Mouse (Mus musculus): Measurements from ENCODE around the gene Trim37.
A peak's percentile ranks its signal among the peaks of the same experiment; 100 is the strongest.

Gene Trim37

GRCm38 (mm10) chr11:87126824-87127816 lies at the start of gene Trim37:
Trim37 (plus strand) TSS chr11:87127077.
- peak; percentile 90 for DNase-seq

GRCm38 (mm10) chr11:87083712-87084111 lies 43.2 kb upstream of the Trim37 start:
- DNase-seq, result no peak

GRCm38 (mm10) chr11:87085461-87085860 lies 41.4 kb upstream of the Trim37 start:
- no peak for DNase-seq

- DNase-seq, result peak; percentile 89
Measured at GRCm38 (mm10) chr11:87086290-87086984, 40.4 kb upstream of the Trim37 start, which contains the start of gene Smg8. Smg8 (minus strand) TSS chr11:87086774.

GRCm38 (mm10) chr11:87087142-87087541 lies 39.7 kb upstream of the Trim37 start:
- no peak for DNase-seq

- DNase-seq, result no peak
Measured at GRCm38 (mm10) chr11:87108409-87108754, 18.5 kb upstream of the Trim37 start, which contains the start of gene Prr11. Prr11 (minus strand) TSS chr11:87108708.

GRCm38 (mm10) chr11:87108755-87109518 lies 17.9 kb upstream of the Trim37 start, which contains the start of gene Ska2:
Ska2 (plus strand) TSS chr11:87109234.
- peak; percentile 98 for DNase-seq

GRCm38 (mm10) chr11:87109519-87110171 lies 17.2 kb upstream of the Trim37 start:
- peak; percentile 29 for DNase-seq

GRCm38 (mm10) chr11:87110172-87110909 lies 16.5 kb upstream of the Trim37 start:
- no peak for DNase-seq

- no peak for DNase-seq
Measured at GRCm38 (mm10) chr11:87121864-87122263, 5.0 kb upstream of the Trim37 start.

GRCm38 (mm10) chr11:87125562-87125961 lies 1.3 kb upstream of the Trim37 start:
- DNase-seq, result no peak

GRCm38 (mm10) chr11:87126281-87126823 lies 525 bp upstream of the Trim37 start:
- DNase-seq, result no peak

- no peak for DNase-seq
Measured at GRCm38 (mm10) chr11:87136233-87136632, 9.4 kb downstream of the Trim37 start.

- DNase-seq, result no peak
Measured at GRCm38 (mm10) chr11:87158012-87158411, 31.1 kb downstream of the Trim37 start.

- DNase-seq, result no peak
Measured at GRCm38 (mm10) chr11:87162687-87163086, 35.8 kb downstream of the Trim37 start.

GRCm38 (mm10) chr11:87163751-87164150 lies 36.9 kb downstream of the Trim37 start:
- no peak for DNase-seq

GRCm38 (mm10) chr11:87173625-87174024 lies 46.7 kb downstream of the Trim37 start:
- DNase-seq, result no peak

- no peak for DNase-seq
Measured at GRCm38 (mm10) chr11:87175031-87175430, 48.2 kb downstream of the Trim37 start.

GRCm38 (mm10) chr11:87212313-87212712 lies 85.4 kb downstream of the Trim37 start:
- DNase-seq, result no peak

GRCm38 (mm10) chr11:87222686-87223085 lies 95.8 kb downstream of the Trim37 start:
- DNase-seq, result peak; percentile 31

GRCm38 (mm10) chr11:87227056-87227455 lies 100.2 kb downstream of the Trim37 start:
- DNase-seq, result no peak
